Mouse (Mus musculus) gastrocnemius, postnatal 4 days (tissue): Measurements from ENCODE around the gene Cdc6. TPM values are rescaled to one million over a fixed set of nuclear protein-coding genes. Genes with fewer than 3 reads are reported as not detected.

Source experiments
- DNase-seq, 2 experiments: peaks; one replicate each; pipeline ENCODE4 v3.0.0; 2021 to 2022; ENCODE audit warnings: low spot score in 2 of 2, mixed read lengths in 2 of 2
- total RNA-seq, 2 experiments: library from RNA; stranded (reverse); gene quantifications; 2 replicates each; pipeline ENCODE4 v1.2.3; 2021

The Cdc6 gene
- total RNA-seq, 2 experiments from 2014 or later = 6.8 to 7.5 TPM

GRCm38 (mm10) chr11:98941826-98942550 lies 34.4 kb downstream of the Cdc6 start:
- DNase-seq = peak in 1 of 2 experiments; percentile 81

- peak in 1 of 2 experiments; percentile 32 for DNase-seq
Measured at GRCm38 (mm10) chr11:98942555-98942922, 34.9 kb downstream of the Cdc6 start.

- DNase-seq = peak; percentile 27 to 60
Measured at GRCm38 (mm10) chr11:98942923-98943641, 35.5 kb downstream of the Cdc6 start.

DNA sequence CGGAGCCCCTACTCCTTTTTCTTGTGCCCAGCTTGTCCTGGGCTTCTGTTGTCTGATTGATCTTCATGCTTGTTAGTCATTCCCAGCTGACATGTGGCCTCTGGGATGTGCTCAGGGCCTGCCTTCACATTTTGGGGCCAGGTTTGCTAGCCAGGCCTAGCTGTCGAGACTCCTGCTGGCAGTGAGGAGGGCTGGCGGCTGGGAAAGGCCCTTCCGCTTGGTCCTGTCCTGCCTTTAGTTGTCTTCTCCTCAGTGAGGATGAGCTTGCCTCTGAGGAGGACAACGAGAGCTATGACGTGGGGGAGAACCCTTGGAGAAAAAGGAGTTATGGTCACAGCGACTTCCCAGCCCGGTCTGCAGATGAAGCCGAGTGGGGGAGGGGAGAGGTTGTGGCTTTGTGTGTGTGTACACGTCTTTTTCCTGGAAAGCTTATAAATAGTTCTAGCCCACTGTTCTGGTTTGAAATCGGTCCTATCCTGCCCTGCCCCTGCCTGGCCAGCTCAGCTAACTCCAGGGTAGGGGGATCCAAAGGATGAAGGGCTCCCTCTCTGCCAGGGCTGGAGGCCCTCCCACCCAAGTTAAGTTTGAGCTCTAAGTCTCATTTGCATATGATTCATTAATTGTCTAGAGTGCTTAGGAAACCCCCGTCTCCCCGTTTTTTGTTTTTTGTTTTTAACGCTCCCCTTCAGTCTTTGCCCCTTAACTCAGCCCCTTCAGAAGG lies 36.3 kb downstream of the Cdc6 start:
- peak; percentile 17 to 54 for DNase-seq

GRCm38 (mm10) chr11:98944897-98945604 lies 37.5 kb downstream of the Cdc6 start:
- no peak for DNase-seq

DNA sequence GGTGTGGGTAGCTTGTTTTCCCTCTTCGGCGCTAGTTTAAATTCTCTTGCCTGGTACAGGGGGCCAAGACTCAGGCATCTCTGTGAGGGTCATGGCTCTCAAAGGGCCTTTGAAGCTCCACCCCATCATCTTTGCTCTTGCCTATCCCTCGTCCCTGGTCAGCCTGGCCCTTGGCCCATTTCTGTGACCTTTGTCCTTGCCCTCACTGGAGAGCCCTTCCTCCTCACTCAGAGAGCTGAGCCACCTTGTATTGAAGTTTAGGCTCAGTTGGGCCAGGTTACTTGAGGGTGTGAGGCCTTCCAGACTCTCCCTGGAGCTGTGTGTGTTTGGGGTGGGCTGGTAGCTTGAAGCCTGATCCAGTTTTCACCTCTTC lies 38.0 kb downstream of the Cdc6 start:
- no peak for DNase-seq

DNA sequence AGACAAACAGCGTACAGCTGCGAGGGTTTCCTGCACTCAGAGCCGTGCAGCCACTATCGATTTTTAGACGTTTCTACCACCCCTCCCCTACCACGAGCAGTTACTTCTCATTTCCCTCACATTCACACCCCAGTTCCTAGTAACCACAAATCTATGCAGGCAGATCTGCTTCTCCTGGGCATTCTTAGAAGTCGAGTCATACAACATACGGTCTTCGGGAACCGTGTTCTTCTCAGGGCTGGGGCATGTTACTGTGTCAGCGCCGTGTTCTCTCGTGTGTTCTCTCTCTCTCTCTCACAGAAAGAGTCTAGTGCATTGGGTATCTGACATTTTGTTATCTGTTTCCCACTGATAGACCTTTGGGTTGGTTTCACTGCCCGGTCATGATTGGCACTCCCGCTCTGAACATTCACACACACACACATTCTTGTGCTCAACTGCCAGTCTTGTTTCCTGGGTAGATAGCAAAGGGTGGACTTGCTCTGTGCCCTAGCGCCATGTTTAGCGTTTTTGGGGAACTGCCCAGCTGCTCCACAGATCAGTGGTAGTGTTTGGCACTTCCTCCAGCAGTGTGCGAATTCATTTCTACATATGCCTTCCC lies 40.5 kb downstream of the Cdc6 start:
- DNase-seq = no peak

GRCm38 (mm10) chr11:98949242-98949957 lies 41.8 kb downstream of the Cdc6 start:
- DNase-seq = no peak

DNA sequence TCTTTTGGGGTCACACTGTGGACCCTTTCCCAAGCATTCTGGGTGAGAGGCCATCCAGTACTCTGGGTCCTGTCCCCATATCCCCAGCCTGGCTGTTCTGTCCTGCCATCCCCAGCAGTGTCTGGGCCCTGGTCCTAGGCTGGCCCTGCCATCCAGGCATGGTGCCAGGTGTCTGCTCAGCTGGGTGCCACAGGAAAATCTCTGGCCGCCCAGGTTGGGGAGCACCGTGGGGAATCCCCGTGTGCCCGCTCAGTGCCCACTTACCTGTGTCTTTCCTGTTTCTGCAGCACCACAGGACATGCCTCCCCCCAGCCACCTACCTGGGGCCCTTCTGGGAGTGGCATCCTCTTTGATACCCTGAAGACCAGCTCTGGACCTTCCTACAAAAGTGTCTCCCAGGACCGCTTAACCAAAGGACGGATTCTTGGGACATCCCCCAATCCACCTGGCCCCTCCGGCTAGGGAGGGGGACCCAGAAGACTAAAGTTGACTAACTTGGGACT lies 42.4 kb downstream of the Cdc6 start:
- DNase-seq = no peak

- DNase-seq = no peak
Measured at GRCm38 (mm10) chr11:98950484-98950883, 42.9 kb downstream of the Cdc6 start.

GRCm38 (mm10) chr11:98951026-98951906 lies 43.7 kb downstream of the Cdc6 start:
- peak; percentile 91 to 96 for DNase-seq

- no peak for DNase-seq
Measured at GRCm38 (mm10) chr11:98952111-98952510, 44.5 kb downstream of the Cdc6 start.

GRCm38 (mm10) chr11:98952736-98953135 lies 45.1 kb downstream of the Cdc6 start:
- no peak for DNase-seq

DNA sequence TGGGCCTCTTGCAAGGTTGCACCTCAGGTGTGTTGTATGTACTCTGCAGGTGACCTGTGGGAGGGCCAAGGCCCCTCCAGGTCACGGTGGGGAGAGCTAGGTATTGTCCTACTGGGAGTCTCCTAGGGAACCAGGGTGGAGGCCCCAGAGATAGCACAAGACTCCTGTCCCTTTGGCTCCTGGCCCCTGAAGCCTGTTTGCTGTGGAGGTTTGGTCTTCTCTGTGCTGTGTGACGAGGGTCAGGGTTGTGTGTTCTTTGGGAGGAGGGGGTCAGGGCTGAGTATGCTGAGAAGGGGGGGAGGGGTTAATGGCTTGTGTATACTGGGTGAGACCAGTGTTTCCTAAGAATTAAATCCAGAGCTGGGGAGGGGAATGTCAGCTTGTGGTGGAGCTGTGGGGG lies 45.8 kb downstream of the Cdc6 start:
- no peak for DNase-seq

DNA sequence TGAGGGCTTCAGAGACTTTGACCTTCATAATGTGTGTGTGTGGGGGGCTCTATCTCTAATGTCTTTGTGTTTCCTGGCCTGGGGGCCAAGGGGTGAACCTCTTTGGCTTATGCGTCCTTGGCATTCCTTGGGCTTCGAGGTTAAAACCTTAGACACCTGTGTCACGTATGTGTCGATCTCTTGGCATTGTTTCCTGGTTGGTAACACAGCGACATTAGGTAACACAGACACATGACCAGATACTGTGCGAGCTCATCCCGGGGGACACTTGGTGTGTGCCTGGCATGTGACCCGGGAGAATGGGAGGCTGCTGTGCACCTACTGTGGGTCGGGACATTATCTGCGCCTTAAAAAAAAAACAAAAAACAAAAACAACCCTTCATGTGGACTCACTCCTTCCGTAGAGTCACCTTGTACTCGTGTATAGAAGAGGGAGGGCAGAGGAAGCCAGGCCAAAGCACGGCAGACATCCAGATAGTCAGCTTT lies 46.3 kb downstream of the Cdc6 start:
- no peak for DNase-seq

GRCm38 (mm10) chr11:98954373-98954772 lies 46.8 kb downstream of the Cdc6 start:
- DNase-seq = peak in 1 of 2 experiments; percentile 83

DNA sequence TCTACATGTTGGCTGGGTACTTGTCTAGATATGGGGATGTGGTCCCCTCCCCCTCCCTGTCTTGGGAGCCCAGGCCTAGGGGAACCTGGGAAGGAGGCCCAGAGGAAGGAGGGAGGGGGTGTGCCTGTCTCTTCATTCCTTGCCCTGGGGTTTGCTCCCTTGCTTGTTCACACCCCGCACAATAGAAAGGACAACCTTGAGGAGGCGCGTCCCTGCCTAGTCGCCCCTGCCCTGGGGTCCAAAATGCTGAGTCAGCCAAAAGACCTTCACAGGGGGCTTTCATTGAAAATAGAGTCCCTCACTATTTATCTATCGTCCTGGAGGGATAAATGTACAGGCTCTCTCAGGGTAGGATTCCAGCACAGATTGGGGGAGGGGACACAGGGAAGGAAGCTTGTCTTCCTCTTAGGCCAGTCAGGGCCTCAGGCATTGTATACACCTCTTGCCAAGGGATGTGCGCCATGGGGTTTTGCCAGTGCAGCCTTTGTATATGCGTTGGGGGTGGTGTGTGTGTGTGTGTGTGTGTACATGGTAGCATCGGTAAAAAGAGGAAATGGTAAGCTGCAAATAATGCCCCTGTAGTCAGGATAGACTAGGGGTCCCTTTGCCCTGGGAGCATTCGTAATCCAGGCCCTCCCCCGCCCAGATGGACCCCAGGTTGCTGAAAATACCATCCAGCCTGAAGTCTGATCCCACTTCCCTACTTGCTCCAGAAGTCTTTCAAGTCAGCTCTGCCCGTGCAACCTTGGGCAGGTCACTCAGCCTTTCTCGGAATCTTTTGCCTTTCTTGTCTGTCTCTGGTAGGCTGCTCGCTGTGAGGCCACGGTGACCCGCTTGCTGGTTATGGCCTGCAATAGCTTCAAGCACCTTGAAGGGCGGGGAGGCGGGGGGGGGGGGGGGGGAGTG lies 47.5 kb downstream of the Cdc6 start:
- no peak for DNase-seq

GRCm38 (mm10) chr11:98955707-98956235 lies 48.2 kb downstream of the Cdc6 start:
- DNase-seq = no peak
